Mouse (Mus musculus): ENCODE data around the gene Tmem160. TPM values are rescaled to one million over a fixed set of nuclear protein-coding genes. Genes with fewer than 3 reads are reported as not detected.

Tmem160 gene
- polyA plus RNA-seq, 1 experiment from 2014 or later = 67.2 TPM

Other genes with a start within 250 kb of the Tmem160 start
- gene Dhx34, start 230.7 kb upstream of the Tmem160 start, polyA plus RNA-seq (2014; fragmentation: Nextera tagmentation; extraction: Ambion mirVana) = 11.4 and 17.3 TPM in 2 replicates
- gene C5ar2, start 208.6 kb upstream of the Tmem160 start, polyA plus RNA-seq (2014; fragmentation: Nextera tagmentation; extraction: Ambion mirVana) = 0.09 TPM in 1 of 2 replicates, not detected in the other
- 1.8 and 2.3 TPM in 2 replicates for gene C5ar1, start 193.2 kb upstream of the Tmem160 start, polyA plus RNA-seq (2014; fragmentation: Nextera tagmentation; extraction: Ambion mirVana)
- gene Inafm1, start 179.2 kb upstream of the Tmem160 start, polyA plus RNA-seq (2014; fragmentation: Nextera tagmentation; extraction: Ambion mirVana) = 16.0 and 18.1 TPM in 2 replicates
- gene Ccdc9, start 166.0 kb upstream of the Tmem160 start, polyA plus RNA-seq (2014; fragmentation: Nextera tagmentation; extraction: Ambion mirVana) = 14.4 and 19.0 TPM in 2 replicates
- 4.1 and 4.9 TPM in 2 replicates for gene Bbc3, start 144.4 kb upstream of the Tmem160 start, polyA plus RNA-seq (2014; fragmentation: Nextera tagmentation; extraction: Ambion mirVana)
- 294 and 315 TPM in 2 replicates for gene Sae1, start 65.0 kb upstream of the Tmem160 start, polyA plus RNA-seq (2014; fragmentation: Nextera tagmentation; extraction: Ambion mirVana)
- gene Zc3h4, start 51.9 kb upstream of the Tmem160 start, polyA plus RNA-seq (2014; fragmentation: Nextera tagmentation; extraction: Ambion mirVana) = 16.4 TPM in 2 replicates
- gene Npas1, start 24.9 kb downstream of the Tmem160 start, polyA plus RNA-seq (2014; fragmentation: Nextera tagmentation; extraction: Ambion mirVana) = 0.07 and 0.15 TPM in 2 replicates
- gene Arhgap35, start 162.2 kb downstream of the Tmem160 start, polyA plus RNA-seq (2014; fragmentation: Nextera tagmentation; extraction: Ambion mirVana) = 18.5 and 19.0 TPM in 2 replicates
- gene Ceacam15, start 222.9 kb downstream of the Tmem160 start, polyA plus RNA-seq (2014; fragmentation: Nextera tagmentation; extraction: Ambion mirVana) = not detected in 2 replicates

All from intestine, embryonic 14.5 days (tissue).